Mouse (Mus musculus) effector memory CD4-positive, alpha-beta T cell, adult 7 months (primary cell): ENCODE results near the gene Maats1. TPM values are rescaled to one million over a fixed set of nuclear protein-coding genes. Genes with fewer than 3 reads are reported as not detected.

Source experiments
- polyA plus RNA-seq: library from polyadenylated mRNA; unstranded; fragments of 100-300 nt; shearing (Covaris generic); gene quantifications from one replicate; pipeline ENCODE4 v1.2.1, GENCODE M21; 2017

Gene Maats1
- polyA plus RNA-seq: 0.27 TPM

GRCm38 (mm10) chr16:38341396-38342324, at the start of gene Maats1:
Gene Maats1, minus strand, starts transcription at chr16:38342143.

GRCm38 (mm10) chr16:38361933-38362332, 20.0 kb upstream of the Maats1 start, which contains the start of gene Popdc2:
Gene Popdc2, plus strand, starts transcription at chr16:38362209.

GRCm38 (mm10) chr16:38346529-38347325, 4.8 kb upstream of the Maats1 start, which contains the start of the genes Cox17 and Gm21987:
Gene Cox17, plus strand, starts transcription at chr16:38346991.
Gene Gm21987, plus strand, starts transcription at chr16:38347040.

GRCm38 (mm10) chr16:38294685-38295348, 47.1 kb downstream of the Maats1 start, which contains the start of gene Nr1i2:
Gene Nr1i2, minus strand, starts transcription at chr16:38294824.

Other genes with a start within 250 kb of the Maats1 start
- gene Nr1i2, start 47.3 kb downstream of the Maats1 start, polyA plus RNA-seq: not detected
- 247 TPM for gene Cox17, start 4.8 kb upstream of the Maats1 start, polyA plus RNA-seq
- gene Gm21987, start 4.9 kb upstream of the Maats1 start, polyA plus RNA-seq: not detected
- gene Popdc2, start 20.1 kb upstream of the Maats1 start, polyA plus RNA-seq: 3.0 TPM
- gene Pla1a, start 91.0 kb upstream of the Maats1 start, polyA plus RNA-seq: not detected
- 60.8 TPM for gene Adprh, start 110.6 kb upstream of the Maats1 start, polyA plus RNA-seq
- gene Cd80, start 113.4 kb upstream of the Maats1 start, polyA plus RNA-seq: 4.9 TPM
- gene Timmdc1, start 180.5 kb upstream of the Maats1 start, polyA plus RNA-seq: 3.9 TPM
- gene Poglut1, start 208.1 kb upstream of the Maats1 start, polyA plus RNA-seq: 27.8 TPM
- 78.8 TPM for gene Tmem39a, start 216.6 kb upstream of the Maats1 start, polyA plus RNA-seq